Mouse (Mus musculus): ENCODE data around the gene Adamts14. TPM values are rescaled to one million over a fixed set of nuclear protein-coding genes. Genes with fewer than 3 reads are reported as not detected.

The Adamts14 gene
- polyA plus RNA-seq, 1 experiment = 0.11 TPM

- Histone ChIP-seq H3K4me1 (ENCODE audit: control insufficient read depth, insufficient read depth, low read length) (no peaks in the 10 kb centered on the region), H3K4me3 (ENCODE audit: insufficient read depth, low read length) (no peak overlapping the region), H3K27ac (ENCODE audit: insufficient read depth, low read depth, low read length) (no peak overlapping the region)
- TF ChIP-seq POLR2A (IDR thresholded peaks at IDR 0.05; ENCODE audit: borderline replicate concordance, low read depth, low read length) = no peak
- TF ChIP-seq CTCF (IDR thresholded peaks at IDR 0.05; ENCODE audit: low read depth, low read length) = no peak
Observed at GRCm38 (mm10) chr10:61261229-61262156, 11.7 kb downstream of the Adamts14 start.

GRCm38 (mm10) chr10:61258131-61258530, 15.1 kb downstream of the Adamts14 start:
- H3K4me1 ChIP-seq (ENCODE audit: control insufficient read depth, insufficient read depth, low read length) = no peaks in the 10 kb centered on the region
- TF ChIP-seq POLR2A (IDR thresholded peaks at IDR 0.05; ENCODE audit: borderline replicate concordance, low read depth, low read length) = no peak
- no peak for TF ChIP-seq CTCF (IDR thresholded peaks at IDR 0.05; ENCODE audit: low read depth, low read length)
- H3K27ac ChIP-seq (ENCODE audit: insufficient read depth, low read depth, low read length) = no peak overlapping the region
- H3K4me3 ChIP-seq (ENCODE audit: insufficient read depth, low read length) = no peak overlapping the region

GRCm38 (mm10) chr10:61256665-61257064, 16.6 kb downstream of the Adamts14 start:
- H3K4me1 ChIP-seq (ENCODE audit: control insufficient read depth, insufficient read depth, low read length) = no peaks in the 10 kb centered on the region
- TF ChIP-seq CTCF (IDR thresholded peaks at IDR 0.05; ENCODE audit: low read depth, low read length) (no peak), POLR2A (IDR thresholded peaks at IDR 0.05; ENCODE audit: borderline replicate concordance, low read depth, low read length) (no peak)
- no peak overlapping the region for H3K4me3 ChIP-seq (ENCODE audit: insufficient read depth, low read length)
- no peak overlapping the region for H3K27ac ChIP-seq (ENCODE audit: insufficient read depth, low read depth, low read length)

- no peaks in the 10 kb centered on the region for H3K4me1 ChIP-seq (ENCODE audit: control insufficient read depth, insufficient read depth, low read length)
- H3K4me3 ChIP-seq (ENCODE audit: insufficient read depth, low read length) = no peak overlapping the region
- H3K27ac ChIP-seq (ENCODE audit: insufficient read depth, low read depth, low read length) = no peak overlapping the region
- no peak for TF ChIP-seq CTCF (IDR thresholded peaks at IDR 0.05; ENCODE audit: low read depth, low read length)
- no peak for TF ChIP-seq POLR2A (IDR thresholded peaks at IDR 0.05; ENCODE audit: borderline replicate concordance, low read depth, low read length)
Observed at GRCm38 (mm10) chr10:61255190-61255589, 18.0 kb downstream of the Adamts14 start.

- no peak overlapping the region for H3K4me3 ChIP-seq (ENCODE audit: insufficient read depth, low read length)
- TF ChIP-seq POLR2A (IDR thresholded peaks at IDR 0.05; ENCODE audit: borderline replicate concordance, low read depth, low read length) = no peak
- no peak for TF ChIP-seq CTCF (IDR thresholded peaks at IDR 0.05; ENCODE audit: low read depth, low read length)
- no peak overlapping the region for H3K27ac ChIP-seq (ENCODE audit: insufficient read depth, low read depth, low read length)
- H3K4me1 ChIP-seq (ENCODE audit: control insufficient read depth, insufficient read depth, low read length) = no peaks in the 10 kb centered on the region
Observed at GRCm38 (mm10) chr10:61254761-61255160, 18.5 kb downstream of the Adamts14 start.

- Histone ChIP-seq H3K4me1 (ENCODE audit: control insufficient read depth, insufficient read depth, low read length) (no peaks in the 10 kb centered on the region), H3K4me3 (ENCODE audit: insufficient read depth, low read length) (no peak overlapping the region), H3K27ac (ENCODE audit: insufficient read depth, low read depth, low read length) (no peak overlapping the region)
- TF ChIP-seq POLR2A (IDR thresholded peaks at IDR 0.05; ENCODE audit: borderline replicate concordance, low read depth, low read length) (no peak), CTCF (IDR thresholded peaks at IDR 0.05; ENCODE audit: low read depth, low read length) (no peak)
Observed at GRCm38 (mm10) chr10:61249951-61250350, 23.3 kb downstream of the Adamts14 start.

GRCm38 (mm10) chr10:61248596-61249114, 24.6 kb downstream of the Adamts14 start:
- Histone ChIP-seq H3K27ac (ENCODE audit: insufficient read depth, low read depth, low read length) (no peak overlapping the region), H3K4me3 (ENCODE audit: insufficient read depth, low read length) (no peak overlapping the region), H3K4me1 (ENCODE audit: control insufficient read depth, insufficient read depth, low read length) (no peaks in the 10 kb centered on the region)
- no peak for TF ChIP-seq CTCF (IDR thresholded peaks at IDR 0.05; ENCODE audit: low read depth, low read length)
- TF ChIP-seq POLR2A (IDR thresholded peaks at IDR 0.05; ENCODE audit: borderline replicate concordance, low read depth, low read length) = no peak

- Histone ChIP-seq H3K4me1 (ENCODE audit: control insufficient read depth, insufficient read depth, low read length) (no peaks in the 10 kb centered on the region), H3K4me3 (ENCODE audit: insufficient read depth, low read length) (no peak overlapping the region), H3K27ac (ENCODE audit: insufficient read depth, low read depth, low read length) (no peak overlapping the region)
- no peak for TF ChIP-seq POLR2A (IDR thresholded peaks at IDR 0.05; ENCODE audit: borderline replicate concordance, low read depth, low read length)
- no peak for TF ChIP-seq CTCF (IDR thresholded peaks at IDR 0.05; ENCODE audit: low read depth, low read length)
Observed at GRCm38 (mm10) chr10:61246288-61246687, 26.9 kb downstream of the Adamts14 start.

GRCm38 (mm10) chr10:61241961-61242421, 31.2 kb downstream of the Adamts14 start:
- H3K4me1 ChIP-seq (ENCODE audit: control insufficient read depth, insufficient read depth, low read length) = no peaks in the 10 kb centered on the region
- H3K27ac ChIP-seq (ENCODE audit: insufficient read depth, low read depth, low read length) = no peak overlapping the region
- TF ChIP-seq CTCF (IDR thresholded peaks at IDR 0.05; ENCODE audit: low read depth, low read length) (no peak), POLR2A (IDR thresholded peaks at IDR 0.05; ENCODE audit: borderline replicate concordance, low read depth, low read length) (no peak)
- no peak overlapping the region for H3K4me3 ChIP-seq (ENCODE audit: insufficient read depth, low read length)
